Mouse (Mus musculus): ENCODE measurements around the gene Ptprg. TPM values are rescaled to one million over a fixed set of nuclear protein-coding genes. Genes with fewer than 3 reads are reported as not detected.

The Ptprg gene
- polyA plus RNA-seq, 1 experiment from 2014 or later = 32.8 TPM

DNA sequence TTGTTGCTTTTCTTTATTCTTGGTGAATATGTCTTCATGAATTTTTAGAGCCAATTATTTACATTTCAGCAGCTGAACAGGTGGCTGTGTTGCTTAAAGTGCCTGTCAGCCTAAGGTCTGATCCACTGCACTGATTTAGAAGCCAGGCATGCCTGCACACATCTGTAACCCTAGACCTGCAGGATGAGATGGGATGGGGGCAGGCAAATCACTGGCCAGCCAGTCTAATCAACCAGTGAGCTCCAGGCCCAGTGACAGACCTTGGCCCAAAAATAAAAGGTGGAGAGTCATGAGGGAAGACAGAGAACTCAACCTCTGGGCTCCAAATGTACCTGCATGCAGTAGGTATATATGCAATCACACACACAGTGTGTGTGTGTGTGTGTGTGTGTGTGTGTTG lies 302.2 kb downstream of the Ptprg start:
- no peaks in the 10 kb centered on the region for H3K36me3 ChIP-seq (ENCODE audit: poor library complexity, severe bottlenecking)
- no peak overlapping the region for H3K4me3 ChIP-seq
- peaks cover 7% of the 10 kb centered on the region for H3K4me1 ChIP-seq
- H3K9ac ChIP-seq = no peak overlapping the region
- H3K27me3 ChIP-seq = no peaks in the 10 kb centered on the region
- ATAC-seq = no peak
- H3K4me2 ChIP-seq = no peak overlapping the region
- no peak overlapping the region for H3K27ac ChIP-seq
- H3K9me3 ChIP-seq (replicated peaks) = no peaks in the 10 kb centered on the region

DNA sequence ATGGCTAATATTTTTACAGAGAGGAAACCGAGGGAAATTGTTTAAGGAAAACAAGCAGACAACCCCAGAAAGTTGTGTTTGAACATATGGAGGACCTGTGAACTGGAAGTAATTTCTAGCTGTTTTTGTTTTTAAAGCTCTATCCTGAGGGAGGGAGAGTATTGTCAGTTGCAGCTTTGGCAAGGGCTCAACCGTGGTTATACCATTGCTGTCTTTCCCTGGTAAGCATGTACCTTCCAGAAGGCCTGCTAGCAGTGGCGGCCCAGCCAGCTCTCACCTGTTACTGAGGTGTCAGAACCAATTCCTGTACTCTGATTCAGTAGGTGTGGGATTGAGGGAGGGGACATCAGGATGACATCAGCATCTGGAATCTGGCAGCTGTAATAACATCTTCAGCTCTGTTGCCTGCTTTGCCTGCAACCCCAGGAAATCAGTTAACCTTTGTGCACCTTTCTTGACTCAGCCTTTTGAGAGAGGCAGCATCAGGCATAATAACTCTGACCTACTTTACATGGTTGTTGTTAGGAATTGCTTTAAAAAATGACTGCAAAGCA lies 304.7 kb downstream of the Ptprg start:
- H3K9ac ChIP-seq = no peak overlapping the region
- H3K4me2 ChIP-seq = no peak overlapping the region
- no peaks in the 10 kb centered on the region for H3K9me3 ChIP-seq (replicated peaks)
- no peak overlapping the region for H3K27ac ChIP-seq
- 0 out of 2 replicates have a peak, but pooled peaks have one; percentile 38 for ATAC-seq
- H3K4me3 ChIP-seq = no peak overlapping the region
- H3K4me1 ChIP-seq = peaks cover 7% of the 10 kb centered on the region
- 67% methylated on average over 3 of the region's 3 CpGs for WGBS
- H3K36me3 ChIP-seq (ENCODE audit: poor library complexity, severe bottlenecking) = no peaks in the 10 kb centered on the region
- H3K27me3 ChIP-seq = no peaks in the 10 kb centered on the region

- no peaks in the 10 kb centered on the region for H3K36me3 ChIP-seq (ENCODE audit: poor library complexity, severe bottlenecking)
- H3K4me3 ChIP-seq = no peak overlapping the region
- H3K4me2 ChIP-seq = no peak overlapping the region
- 92% methylated on average over 3 of the region's 3 CpGs for WGBS
- H3K4me1 ChIP-seq = no peaks in the 10 kb centered on the region
- no peaks in the 10 kb centered on the region for H3K27me3 ChIP-seq
- H3K9ac ChIP-seq = no peak overlapping the region
- no peaks in the 10 kb centered on the region for H3K9me3 ChIP-seq (replicated peaks)
- H3K27ac ChIP-seq = no peak overlapping the region
- no peak for ATAC-seq
Measured at GRCm38 (mm10) chr14:11863286-11863685, 310.0 kb downstream of the Ptprg start.

- Histone ChIP-seq H3K9ac (no peak overlapping the region), H3K4me1 (no peaks in the 10 kb centered on the region), H3K4me3 (no peak overlapping the region), H3K27me3 (no peaks in the 10 kb centered on the region), H3K4me2 (no peak overlapping the region), H3K36me3 (ENCODE audit: poor library complexity, severe bottlenecking) (no peaks in the 10 kb centered on the region), H3K9me3 (replicated peaks) (no peaks in the 10 kb centered on the region), H3K27ac (no peak overlapping the region)
- no peak for ATAC-seq
- whole genome bisulfite sequencing = 67% methylated on average over 3 of the region's 3 CpGs
Measured at GRCm38 (mm10) chr14:11864840-11865239, 311.5 kb downstream of the Ptprg start.

GRCm38 (mm10) chr14:11865332-11865731 lies 312.0 kb downstream of the Ptprg start:
- WGBS = 59% methylated on average over 5 of the region's 5 CpGs
- Histone ChIP-seq H3K27me3 (no peaks in the 10 kb centered on the region), H3K9me3 (replicated peaks) (no peaks in the 10 kb centered on the region), H3K4me3 (no peak overlapping the region), H3K4me1 (no peaks in the 10 kb centered on the region), H3K27ac (no peak overlapping the region), H3K36me3 (ENCODE audit: poor library complexity, severe bottlenecking) (no peaks in the 10 kb centered on the region), H3K4me2 (no peak overlapping the region), H3K9ac (no peak overlapping the region)
- ATAC-seq = no peak

- ATAC-seq = no peak
- no peaks in the 10 kb centered on the region for H3K27me3 ChIP-seq
Measured at GRCm38 (mm10) chr14:11865872-11866271, 312.5 kb downstream of the Ptprg start.

DNA sequence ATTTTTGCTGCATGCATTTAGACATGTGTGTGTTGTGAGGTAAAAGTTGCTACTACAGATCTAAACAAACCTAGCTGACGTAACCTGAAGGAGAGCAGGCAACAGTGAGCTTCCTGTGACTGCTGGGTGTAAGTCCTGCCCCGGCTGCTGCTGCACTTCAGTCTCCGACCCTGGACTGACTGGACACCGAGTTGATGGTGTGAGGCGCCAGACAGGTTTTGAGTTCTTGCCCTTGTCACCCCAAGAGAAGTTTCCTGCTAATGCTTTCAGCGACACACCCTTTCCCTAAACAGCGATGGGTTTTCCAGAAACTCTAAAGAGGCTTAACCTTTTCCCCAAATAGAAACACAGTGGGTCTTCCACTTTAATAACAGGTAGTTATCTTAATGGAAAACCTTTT lies 313.1 kb downstream of the Ptprg start:
- ATAC-seq = no peak
- Histone ChIP-seq H3K36me3 (ENCODE audit: poor library complexity, severe bottlenecking) (no peaks in the 10 kb centered on the region), H3K4me1 (no peaks in the 10 kb centered on the region), H3K9ac (no peak overlapping the region), H3K27ac (no peak overlapping the region), H3K27me3 (no peaks in the 10 kb centered on the region), H3K9me3 (replicated peaks) (no peaks in the 10 kb centered on the region), H3K4me3 (no peak overlapping the region), H3K4me2 (no peak overlapping the region)
- 95% methylated on average over 7 of the region's 7 CpGs for WGBS

More at GRCm38 (mm10) chr14:11865872-11866271, 312.5 kb downstream of the Ptprg start:
- no peak overlapping the region for H3K9ac ChIP-seq
- WGBS = 91% methylated on average over 6 of the region's 6 CpGs
- no peak overlapping the region for H3K4me2 ChIP-seq
- no peaks in the 10 kb centered on the region for H3K36me3 ChIP-seq (ENCODE audit: poor library complexity, severe bottlenecking)
- H3K4me1 ChIP-seq = no peaks in the 10 kb centered on the region
- no peak overlapping the region for H3K4me3 ChIP-seq
- H3K9me3 ChIP-seq (replicated peaks) = no peaks in the 10 kb centered on the region
- H3K27ac ChIP-seq = no peak overlapping the region

GRCm38 (mm10) chr14:11868636-11869035 lies 315.3 kb downstream of the Ptprg start:
- WGBS = 90% methylated on average over 6 of the region's 6 CpGs

GRCm38 (mm10) chr14:11871752-11872344 lies 318.5 kb downstream of the Ptprg start:
- no peak overlapping the region for H3K4me2 ChIP-seq
- no peaks in the 10 kb centered on the region for H3K27me3 ChIP-seq
- H3K36me3 ChIP-seq (ENCODE audit: poor library complexity, severe bottlenecking) = no peaks in the 10 kb centered on the region
- no peak for ATAC-seq
- 65% methylated on average over 8 of the region's 8 CpGs for WGBS
- no peak overlapping the region for H3K4me3 ChIP-seq
- H3K4me1 ChIP-seq = peaks cover 24% of the 10 kb centered on the region
- no peaks in the 10 kb centered on the region for H3K9me3 ChIP-seq (replicated peaks)
- H3K9ac ChIP-seq = no peak overlapping the region
- no peak overlapping the region for H3K27ac ChIP-seq

More at GRCm38 (mm10) chr14:11868636-11869035, 315.3 kb downstream of the Ptprg start:
- Histone ChIP-seq H3K27ac (no peak overlapping the region), H3K4me1 (no peaks in the 10 kb centered on the region), H3K4me3 (no peak overlapping the region), H3K36me3 (ENCODE audit: poor library complexity, severe bottlenecking) (no peaks in the 10 kb centered on the region), H3K27me3 (no peaks in the 10 kb centered on the region), H3K9me3 (replicated peaks) (no peaks in the 10 kb centered on the region), H3K9ac (no peak overlapping the region), H3K4me2 (no peak overlapping the region)
- ATAC-seq = no peak

GRCm38 (mm10) chr14:11874266-11874665 lies 320.9 kb downstream of the Ptprg start:
- 93% methylated on average over 6 of the region's 6 CpGs for WGBS
- ATAC-seq = no peak
- Histone ChIP-seq H3K36me3 (ENCODE audit: poor library complexity, severe bottlenecking) (no peaks in the 10 kb centered on the region), H3K4me3 (no peak overlapping the region), H3K27ac (no peak overlapping the region), H3K9ac (no peak overlapping the region), H3K4me1 (peaks cover 25% of the 10 kb centered on the region), H3K27me3 (no peaks in the 10 kb centered on the region), H3K4me2 (no peak overlapping the region), H3K9me3 (replicated peaks) (no peaks in the 10 kb centered on the region)

GRCm38 (mm10) chr14:11874960-11875889 lies 321.9 kb downstream of the Ptprg start:
- H3K4me1 ChIP-seq = peaks cover 26% of the 10 kb centered on the region
- H3K27ac ChIP-seq = peak overlapping the region; percentile 82
- no peaks in the 10 kb centered on the region for H3K27me3 ChIP-seq
- no peak overlapping the region for H3K4me3 ChIP-seq
- no peaks in the 10 kb centered on the region for H3K36me3 ChIP-seq (ENCODE audit: poor library complexity, severe bottlenecking)
- H3K9me3 ChIP-seq (replicated peaks) = no peaks in the 10 kb centered on the region
- peak; percentile 93 for ATAC-seq
- no peak overlapping the region for H3K4me2 ChIP-seq
- WGBS = 36% methylated on average over 11 of the region's 11 CpGs
- no peak overlapping the region for H3K9ac ChIP-seq

DNA sequence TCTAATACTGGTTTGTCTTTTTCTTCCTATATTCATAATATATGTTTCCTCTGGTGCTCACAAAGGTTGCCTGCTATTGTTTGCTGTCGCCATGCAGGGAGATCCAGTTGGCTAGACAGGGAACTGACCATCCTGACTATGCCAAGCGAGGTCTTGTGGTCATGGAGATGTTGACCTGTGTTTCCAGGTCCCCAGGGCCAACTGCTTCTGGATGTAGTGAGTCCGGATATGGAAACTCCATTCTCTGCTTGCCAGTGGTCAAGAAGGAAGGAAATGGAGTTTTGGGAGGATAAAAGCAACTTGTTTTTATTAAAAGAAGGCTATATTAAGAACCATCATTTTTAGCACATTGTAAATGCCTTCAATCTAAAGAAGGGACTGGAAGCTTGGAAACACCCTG lies 327.8 kb downstream of the Ptprg start:
- H3K4me3 ChIP-seq = no peak overlapping the region
- ATAC-seq = no peak
- no peaks in the 10 kb centered on the region for H3K9me3 ChIP-seq (replicated peaks)
- H3K4me1 ChIP-seq = peaks cover 21% of the 10 kb centered on the region
- no peak overlapping the region for H3K4me2 ChIP-seq
- no peaks in the 10 kb centered on the region for H3K27me3 ChIP-seq
- H3K9ac ChIP-seq = no peak overlapping the region
- H3K27ac ChIP-seq = no peak overlapping the region
- no peaks in the 10 kb centered on the region for H3K36me3 ChIP-seq (ENCODE audit: poor library complexity, severe bottlenecking)
- 89% methylated on average over 3 of the region's 3 CpGs for WGBS
